Mouse (Mus musculus) limb, embryonic 15.5 days (tissue): ENCODE measurements around the gene Tab1. TPM values are rescaled to one million over a fixed set of nuclear protein-coding genes. Genes with fewer than 3 reads are reported as not detected.

Experiments used
- ATAC-seq: fragments of 200-750 bp; cut with Nextera tagmentation; 2 replicates; pipeline ENCODE4 v1.8.0; 2017; ENCODE audit warnings: low read depth, moderate TSS enrichment; ENCODE audit not compliant: insufficient number of reproducible peaks, low FRiP score, low TSS enrichment
- H3K27ac ChIP-seq: fragments of 300-500 bp; sonication (generic); 2 replicates; pipeline ENCODE4 v1.5.1; 2015; ENCODE audit warnings: moderate library complexity, mild to moderate bottlenecking, inconsistent platforms
- H3K27me3 ChIP-seq: fragments of 300-500 bp; sonication (generic); 2 replicates; pipeline ENCODE4 v1.6.1; 2015; ENCODE audit warnings: inconsistent platforms
- H3K36me3 ChIP-seq: fragments of 300-500 bp; sonication (generic); 2 replicates; pipeline ENCODE4 v1.6.1; 2015; ENCODE audit warnings: inconsistent platforms
- H3K4me1 ChIP-seq: fragments of 300-500 bp; sonication (generic); 2 replicates; pipeline ENCODE4 v1.6.1; 2015; ENCODE audit warnings: inconsistent platforms
- H3K4me2 ChIP-seq: fragments of 300-500 bp; sonication (generic); 2 replicates; pipeline ENCODE4 v1.6.1; 2015; ENCODE audit warnings: mild to moderate bottlenecking, inconsistent platforms
- H3K4me3 ChIP-seq: fragments of 300-500 bp; sonication (generic); 2 replicates; pipeline ENCODE4 v1.5.1; 2015; ENCODE audit warnings: mild to moderate bottlenecking, inconsistent platforms
- H3K9ac ChIP-seq: fragments of 300-500 bp; sonication (generic); 2 replicates; pipeline ENCODE4 v1.6.1; 2015; ENCODE audit warnings: inconsistent platforms
- H3K9me3 ChIP-seq: fragments of 300-500 bp; sonication (generic); 2 replicates; pipeline ENCODE4 v1.6.1; 2016; ENCODE audit warnings: inconsistent platforms
- WGBS: fragments of 180-500 bp; shearing (Covaris S2); methylation state at CpG from one replicate; pipeline ENCODE4 v1.1.7; 2015; 5-methylcytosine and 5-hydroxymethylcytosine counted together
- polyA plus RNA-seq: library from polyadenylated mRNA; unstranded; fragments of >200 nt; fragmentation: Nextera tagmentation; extraction: Ambion mirVana; gene quantifications from 2 replicates; pipeline ENCODE4 v1.2.1, GENCODE M21; 2015

The Tab1 gene
- polyA plus RNA-seq, 1 experiment from 2014 or later, result 33.8 TPM

DNA sequence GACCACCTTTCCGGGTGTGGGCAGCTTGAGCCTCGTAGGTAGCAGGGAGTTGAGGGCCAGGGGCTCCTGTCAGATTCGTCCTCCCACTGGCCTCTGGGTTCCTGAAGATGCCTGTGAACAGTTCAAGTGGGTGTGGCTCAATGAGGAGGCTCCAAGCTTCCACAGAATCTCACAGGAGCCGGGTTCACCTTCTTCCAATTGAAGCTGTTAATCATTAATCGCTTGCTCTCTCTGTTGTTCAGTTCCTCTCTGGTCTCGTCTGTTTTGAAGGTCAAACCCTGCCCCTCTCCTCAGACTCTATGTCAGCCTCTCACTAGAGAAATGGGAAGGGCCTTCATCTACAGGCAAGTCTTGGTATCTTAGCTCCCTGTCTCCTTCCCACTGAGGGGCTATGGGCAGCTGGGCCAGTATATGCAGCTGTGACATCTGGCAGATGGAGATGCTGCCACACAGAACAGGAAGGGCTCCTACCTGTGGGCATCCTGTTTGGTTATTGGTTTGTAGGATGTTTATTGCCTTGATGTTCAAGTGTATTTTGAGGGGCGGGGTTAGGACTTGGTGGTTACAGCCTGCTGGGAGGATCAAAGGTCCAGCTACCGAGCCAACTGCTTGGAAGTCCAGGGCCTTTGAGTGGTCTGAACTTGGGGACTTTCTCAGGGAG, 58.8 kb downstream of the Tab1 start:
- ATAC-seq, result no peak
- no peak overlapping the region for H3K27ac ChIP-seq
- peaks cover 3% of the 10 kb centered on the region; the same call in 1 of the 2 replicates for H3K4me1 ChIP-seq
- H3K27me3 ChIP-seq, result no peaks in the 10 kb centered on the region
- H3K4me2 ChIP-seq, result no peak overlapping the region
- no peaks in the 10 kb centered on the region for H3K36me3 ChIP-seq
- no peak overlapping the region for H3K4me3 ChIP-seq
- H3K9ac ChIP-seq, result no peak overlapping the region
- 63% methylated on average over 8 of the region's 8 CpGs for WGBS
- H3K9me3 ChIP-seq, result no peaks in the 10 kb centered on the region

DNA sequence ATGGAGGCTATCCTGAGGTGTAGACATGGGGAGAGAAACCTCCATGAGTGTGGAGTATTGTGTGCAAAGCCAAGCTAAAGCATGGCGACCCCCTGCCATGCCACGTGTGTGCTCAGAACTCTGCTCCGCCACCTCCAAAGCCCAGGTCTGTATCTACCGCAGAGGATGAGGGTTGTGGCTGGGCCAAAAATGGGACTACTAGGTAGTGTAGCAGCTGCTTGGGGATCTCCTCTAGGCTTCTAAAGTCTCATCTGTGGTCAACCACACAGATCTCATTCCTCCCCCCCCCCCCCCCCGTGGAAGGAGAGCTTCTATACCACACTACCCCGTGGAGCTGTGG, 59.3 kb downstream of the Tab1 start:
- Histone ChIP-seq H3K36me3 (no peaks in the 10 kb centered on the region), H3K9ac (no peak overlapping the region), H3K4me2 (no peak overlapping the region), H3K4me3 (no peak overlapping the region), H3K27ac (no peak overlapping the region), H3K27me3 (no peaks in the 10 kb centered on the region), H3K9me3 (no peaks in the 10 kb centered on the region), H3K4me1 (peaks cover 3% of the 10 kb centered on the region; the same call in 1 of the 2 replicates)
- no peak for ATAC-seq
- WGBS, result 91% methylated on average over 5 of the region's 6 CpGs

DNA sequence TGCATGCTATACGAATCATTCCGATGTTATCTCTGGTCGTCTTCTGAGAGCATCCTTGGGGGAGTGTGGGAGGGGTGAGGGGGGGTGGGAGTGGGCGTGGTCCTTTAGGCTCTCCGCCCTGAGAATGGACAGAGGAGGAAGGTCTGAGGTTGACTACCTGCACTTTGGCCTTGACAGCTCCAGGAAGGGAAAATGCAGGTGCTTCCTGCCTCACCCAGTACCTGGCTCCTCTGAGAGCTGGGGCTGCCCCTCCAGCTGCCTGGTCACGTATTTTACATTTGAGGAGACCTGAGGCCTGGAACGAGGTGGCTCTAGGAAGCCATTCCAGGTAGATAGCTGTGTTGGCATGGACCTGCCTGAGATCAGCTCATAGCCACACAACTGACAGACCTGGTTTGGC, 59.9 kb downstream of the Tab1 start:
- no peaks in the 10 kb centered on the region for H3K9me3 ChIP-seq
- H3K4me2 ChIP-seq, result no peak overlapping the region
- H3K4me1 ChIP-seq, result peaks cover 3% of the 10 kb centered on the region; the same call in 1 of the 2 replicates
- peaks cover 1% of the 10 kb centered on the region; the same call in 1 of the 2 replicates for H3K36me3 ChIP-seq
- no peak overlapping the region for H3K4me3 ChIP-seq
- no peak overlapping the region for H3K27ac ChIP-seq
- H3K9ac ChIP-seq, result no peak overlapping the region
- no peaks in the 10 kb centered on the region for H3K27me3 ChIP-seq
- 83% methylated on average over 7 of the region's 7 CpGs for WGBS
- no peak for ATAC-seq

DNA sequence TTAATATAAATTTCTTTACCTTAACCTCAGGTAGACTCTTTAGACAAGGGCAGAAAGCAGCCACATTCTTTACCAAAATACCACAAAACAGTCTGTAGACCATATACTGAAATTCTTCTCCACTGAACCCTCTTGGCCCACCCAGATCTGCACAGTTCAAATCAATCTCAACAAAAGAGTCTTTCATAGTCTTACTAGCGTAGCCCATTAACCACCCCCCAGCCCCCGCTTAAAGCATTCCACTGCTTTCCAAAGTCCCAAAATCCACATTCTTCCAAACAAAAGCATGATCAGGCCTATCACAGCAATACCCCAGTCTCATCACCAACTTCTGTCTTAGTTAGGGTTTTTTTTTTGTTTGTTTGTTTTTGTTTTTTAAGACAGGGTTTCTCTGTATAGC, 66.6 kb downstream of the Tab1 start:
- ATAC-seq, result no peak
- peaks cover 2% of the 10 kb centered on the region; the same call in 1 of the 2 replicates for H3K36me3 ChIP-seq
- H3K27ac ChIP-seq, result no peak overlapping the region
- 70% methylated on average over 2 of the region's 2 CpGs for WGBS
- no peak overlapping the region for H3K4me3 ChIP-seq
- H3K4me1 ChIP-seq, result no peaks in the 10 kb centered on the region
- no peak overlapping the region for H3K9ac ChIP-seq
- H3K4me2 ChIP-seq, result no peak overlapping the region
- H3K9me3 ChIP-seq, result no peaks in the 10 kb centered on the region
- no peaks in the 10 kb centered on the region for H3K27me3 ChIP-seq

DNA sequence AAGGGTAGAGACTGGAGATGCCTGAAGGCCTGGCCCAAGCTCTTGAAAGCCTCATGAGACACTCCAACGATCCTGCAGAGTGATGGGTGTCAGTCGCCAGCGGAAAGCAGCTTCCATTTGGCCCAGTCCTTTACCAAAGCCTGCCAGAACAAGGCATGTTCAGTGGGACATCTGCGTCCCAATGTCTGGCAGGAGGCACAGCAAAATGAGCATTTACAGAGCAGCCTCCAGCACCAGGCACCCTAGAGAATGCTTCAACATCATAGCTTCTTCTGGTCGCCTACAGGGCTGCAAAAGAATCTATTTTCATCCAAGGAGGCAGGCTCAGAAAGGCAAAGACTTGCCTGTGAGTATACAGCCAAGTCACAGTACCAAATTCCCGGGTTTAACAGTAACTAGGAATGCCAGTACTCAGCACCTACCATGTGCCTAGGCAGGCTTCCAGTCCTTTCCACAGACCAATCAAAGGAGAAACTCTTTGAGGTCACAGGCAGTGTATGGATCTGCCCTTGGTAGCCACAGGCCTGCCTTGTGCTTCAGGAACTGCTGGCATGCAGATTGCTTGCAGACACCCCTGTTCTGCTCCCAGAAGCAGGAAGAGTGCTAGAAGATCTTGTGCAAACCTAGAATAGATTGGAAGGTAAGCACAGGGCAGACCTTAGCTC, 69.3 kb downstream of the Tab1 start:
- H3K4me2 ChIP-seq, result no peak overlapping the region
- H3K9ac ChIP-seq, result no peak overlapping the region
- peaks cover 2% of the 10 kb centered on the region; the same call in 1 of the 2 replicates for H3K36me3 ChIP-seq
- no peaks in the 10 kb centered on the region for H3K4me1 ChIP-seq
- H3K9me3 ChIP-seq, result no peaks in the 10 kb centered on the region
- WGBS, result 76% methylated on average over 6 of the region's 6 CpGs
- H3K27me3 ChIP-seq, result no peaks in the 10 kb centered on the region
- no peak overlapping the region for H3K4me3 ChIP-seq
- no peak overlapping the region for H3K27ac ChIP-seq
- ATAC-seq, result no peak

DNA sequence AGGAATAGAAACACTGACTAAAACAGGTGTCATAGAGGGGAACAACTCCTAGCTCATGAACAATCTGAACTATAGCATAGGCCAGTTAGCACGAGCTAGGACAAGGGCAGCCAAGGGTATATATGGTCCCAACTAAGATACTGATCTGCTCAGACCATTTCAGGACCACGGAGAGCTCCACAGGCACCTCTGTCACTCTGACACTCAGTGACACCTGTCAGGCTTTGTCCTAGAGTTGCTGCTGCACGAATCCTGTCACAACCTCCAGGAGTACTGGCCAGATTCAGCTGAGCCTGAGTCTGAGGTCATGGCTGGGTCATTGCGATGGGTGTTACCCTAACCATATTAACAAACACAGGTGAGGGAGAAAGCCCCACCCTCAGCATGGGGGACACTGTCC, 70.5 kb downstream of the Tab1 start:
- Histone ChIP-seq H3K4me1 (peaks cover 4% of the 10 kb centered on the region; the same call in 1 of the 2 replicates), H3K36me3 (no peaks in the 10 kb centered on the region), H3K4me3 (no peak overlapping the region), H3K9ac (no peak overlapping the region), H3K27ac (no peak overlapping the region), H3K27me3 (no peaks in the 10 kb centered on the region), H3K9me3 (no peaks in the 10 kb centered on the region), H3K4me2 (no peak overlapping the region)
- ATAC-seq, result no peak
- WGBS, result 35% methylated on average over 4 of the region's 4 CpGs

DNA sequence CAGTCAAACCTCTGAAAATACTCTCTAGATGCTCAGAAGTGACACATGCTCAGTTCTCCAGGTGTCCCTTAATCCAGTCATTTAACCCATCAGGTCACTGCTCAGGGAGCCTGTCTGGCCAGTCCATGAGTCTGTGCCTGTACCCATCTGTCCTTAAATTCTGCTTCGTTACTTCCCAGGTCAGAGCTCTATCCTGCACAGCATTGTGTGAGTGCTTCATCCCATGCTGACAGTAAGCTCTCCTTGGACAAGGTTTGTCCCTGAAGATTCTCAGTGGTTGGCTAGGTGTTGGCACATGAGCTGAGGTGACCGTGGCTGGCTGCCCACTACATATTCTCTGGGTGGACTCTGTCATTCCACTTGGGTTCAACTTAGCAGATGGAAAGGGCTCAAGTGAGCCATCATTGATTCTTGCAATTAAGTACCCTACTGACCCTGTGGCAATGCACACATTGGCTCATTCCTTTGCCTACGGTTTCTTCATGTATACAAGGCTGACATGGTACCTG, 73.2 kb downstream of the Tab1 start:
- Histone ChIP-seq H3K27me3 (no peaks in the 10 kb centered on the region), H3K9me3 (no peaks in the 10 kb centered on the region), H3K36me3 (peaks cover 5% of the 10 kb centered on the region), H3K4me3 (no peak overlapping the region), H3K27ac (no peak overlapping the region), H3K9ac (no peak overlapping the region), H3K4me2 (no peak overlapping the region), H3K4me1 (peaks cover 5% of the 10 kb centered on the region; the same call in 1 of the 2 replicates)
- 84% methylated on average over 3 of the region's 3 CpGs for WGBS
- ATAC-seq, result no peak; the same call in 1 of the 2 replicates

DNA sequence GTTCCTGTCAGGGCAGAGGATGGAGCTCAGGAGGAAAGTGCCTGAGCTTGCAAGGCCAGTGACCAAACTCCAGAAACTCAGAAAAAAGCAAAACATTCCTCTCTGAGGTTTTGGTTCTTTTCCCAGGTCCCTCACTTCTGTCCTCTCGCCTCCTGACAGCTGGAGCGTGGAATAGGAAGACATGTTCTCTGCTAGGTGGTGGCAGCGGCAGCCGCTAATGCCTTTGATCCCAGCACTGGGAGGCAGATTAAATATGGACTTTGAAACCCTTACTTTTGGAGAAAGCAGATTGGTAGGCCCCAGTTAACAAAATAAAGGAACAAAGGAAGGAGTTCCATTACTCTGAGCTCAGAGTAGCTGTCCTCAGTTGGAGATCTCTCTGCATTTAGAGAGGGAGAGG, 75.5 kb downstream of the Tab1 start:
- no peak overlapping the region for H3K4me2 ChIP-seq
- H3K4me3 ChIP-seq, result no peak overlapping the region
- no peaks in the 10 kb centered on the region for H3K27me3 ChIP-seq
- ATAC-seq, result no peak
- no peak overlapping the region for H3K27ac ChIP-seq
- H3K4me1 ChIP-seq, result peaks cover 5% of the 10 kb centered on the region; the same call in 1 of the 2 replicates
- 32% methylated on average over 4 of the region's 4 CpGs for WGBS
- H3K36me3 ChIP-seq, result peaks cover 25% of the 10 kb centered on the region
- H3K9me3 ChIP-seq, result no peaks in the 10 kb centered on the region
- no peak overlapping the region for H3K9ac ChIP-seq

Other genes starting within 250 kb of the Tab1 start
- gene Apobec3, start 241.5 kb upstream of the Tab1 start, polyA plus RNA-seq, result 14.7 and 15.3 TPM in 2 replicates
- gene Cbx7, start 162.0 kb upstream of the Tab1 start, polyA plus RNA-seq, result 2.4 and 2.8 TPM in 2 replicates
- gene Pdgfb, start 118.2 kb upstream of the Tab1 start, polyA plus RNA-seq, result 3.1 TPM in 2 replicates
- gene Syngr1, start 41.8 kb upstream of the Tab1 start, polyA plus RNA-seq, result 10.4 and 12.0 TPM in 2 replicates
- 1,003 and 1,080 TPM in 2 replicates for gene Rpl3, start 41.3 kb upstream of the Tab1 start, polyA plus RNA-seq
- gene Mgat3, start 40.6 kb downstream of the Tab1 start, polyA plus RNA-seq, result 3.4 and 3.5 TPM in 2 replicates
- 25.6 and 27.7 TPM in 2 replicates for gene Mief1, start 100.9 kb downstream of the Tab1 start, polyA plus RNA-seq
- gene AC140267.1, start 102.7 kb downstream of the Tab1 start, polyA plus RNA-seq, result not detected in 2 replicates
- 145 and 160 TPM in 2 replicates for gene Atf4, start 122.1 kb downstream of the Tab1 start, polyA plus RNA-seq
- gene Rps19bp1, start 131.2 kb downstream of the Tab1 start, polyA plus RNA-seq, result 47.9 and 57.0 TPM in 2 replicates
- gene Cacna1i, start 154.1 kb downstream of the Tab1 start, polyA plus RNA-seq, result 0.02 and 0.06 TPM in 2 replicates